Mouse (Mus musculus) kidney, adult 2 months (tissue): Measurements from ENCODE around the gene Ssh1. TPM values are rescaled to one million over a fixed set of nuclear protein-coding genes. Genes with fewer than 3 reads are reported as not detected.

Experiments used
- DNase-seq: peaks from one replicate; pipeline ENCODE4 v3.0.0; 2021
- H3K27ac ChIP-seq: fragments of 200-500 bp; 2 replicates; pipeline ENCODE4 v1.5.1; 2012; ENCODE audit warnings: low read depth, low read length, control low read depth, inconsistent platforms; ENCODE audit not compliant: insufficient read depth
- H3K27me3 ChIP-seq: fragments of 200-500 bp; replicated peaks from 2 replicates; pipeline ENCODE4 v1.6.1; 2012; ENCODE audit warnings: mild to moderate bottlenecking, moderate library complexity, low read length, inconsistent platforms; ENCODE audit not compliant: control insufficient read depth, insufficient read depth
- H3K36me3 ChIP-seq: fragments of 200-500 bp; 2 replicates; pipeline ENCODE4 v1.6.1; 2012; ENCODE audit warnings: mild to moderate bottlenecking, moderate library complexity, low read length, inconsistent platforms; ENCODE audit not compliant: control insufficient read depth, insufficient read depth
- H3K4me1 ChIP-seq: fragments of 200-500 bp; 2 replicates; pipeline ENCODE4 v1.6.1; 2011; ENCODE audit warnings: low read length; ENCODE audit not compliant: control insufficient read depth, insufficient read depth
- H3K4me3 ChIP-seq: fragments of 200-500 bp; 2 replicates; pipeline ENCODE4 v1.5.1; 2011; ENCODE audit warnings: mild to moderate bottlenecking, low read depth, low read length, control low read depth; ENCODE audit not compliant: insufficient read depth
- CTCF ChIP-seq: fragments of 200-500 bp; conservative IDR thresholded peaks from 2 replicates; pipeline ENCODE4 v1.5.1; 2011; ENCODE audit warnings: low read depth, mild to moderate bottlenecking, control low read depth, low read length, moderate library complexity, mixed read lengths; ENCODE audit not compliant: insufficient read depth, insufficient read length
- POLR2A ChIP-seq: fragments of 200-500 bp; IDR thresholded peaks from one replicate; pipeline ENCODE4 v1.6.1; 2011; ENCODE audit warnings: low read depth, low read length, control low read depth
- WGBS: fragments of 180-500 bp; shearing (Covaris S2); methylation state at CpG from one replicate; pipeline ENCODE4 v1.1.7; 2018; 5-methylcytosine and 5-hydroxymethylcytosine counted together
- polyA plus RNA-seq: library from polyadenylated mRNA; depleted of rRNA; stranded (reverse); fragments of >200 nt; gene quantifications from 2 replicates; pipeline ENCODE4 v1.2.3, GENCODE M21; 2012

Gene Ssh1
- polyA plus RNA-seq, 1 experiment, result 11.3 TPM

DNA sequence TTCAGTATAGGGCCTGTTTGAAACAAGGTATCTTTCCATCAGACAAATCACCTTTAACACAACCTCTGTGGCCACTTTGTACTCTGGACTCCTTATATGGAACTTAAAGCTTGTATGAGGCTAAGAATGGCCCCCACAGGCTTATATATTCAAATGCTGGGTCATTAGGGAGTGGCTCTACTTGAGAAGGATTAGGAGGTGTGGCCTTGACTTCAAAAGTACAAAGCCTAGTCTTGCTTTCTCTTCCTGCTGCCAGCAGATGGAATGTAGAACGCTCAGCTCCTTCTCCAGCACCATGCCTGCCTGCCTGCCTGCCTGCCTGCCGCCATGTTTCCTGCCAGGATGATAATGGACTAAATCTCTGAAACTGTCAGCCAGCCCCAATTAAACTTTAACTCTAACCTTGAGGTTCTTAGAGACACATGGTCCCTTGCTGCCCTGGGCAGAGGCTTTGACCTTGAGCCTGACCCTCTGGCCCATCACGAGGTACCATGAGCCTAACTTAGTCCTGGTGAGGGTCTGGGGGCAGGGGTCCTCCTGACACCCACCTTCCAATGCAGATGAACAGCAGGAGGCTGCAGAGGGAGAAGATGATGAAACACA lies 38.6 kb upstream of the Ssh1 start:
- no peak overlapping the region for H3K4me3 ChIP-seq
- peaks cover 26% of the 10 kb centered on the region for H3K4me1 ChIP-seq
- peak; percentile 63 for DNase-seq
- H3K27me3 ChIP-seq, result no peaks in the 10 kb centered on the region
- no peaks in the 10 kb centered on the region for H3K36me3 ChIP-seq
- TF ChIP-seq POLR2A, result no peak
- TF ChIP-seq CTCF, result no peak
- WGBS, result 54% methylated on average over 3 of the region's 3 CpGs
- H3K27ac ChIP-seq, result no peak overlapping the region

DNA sequence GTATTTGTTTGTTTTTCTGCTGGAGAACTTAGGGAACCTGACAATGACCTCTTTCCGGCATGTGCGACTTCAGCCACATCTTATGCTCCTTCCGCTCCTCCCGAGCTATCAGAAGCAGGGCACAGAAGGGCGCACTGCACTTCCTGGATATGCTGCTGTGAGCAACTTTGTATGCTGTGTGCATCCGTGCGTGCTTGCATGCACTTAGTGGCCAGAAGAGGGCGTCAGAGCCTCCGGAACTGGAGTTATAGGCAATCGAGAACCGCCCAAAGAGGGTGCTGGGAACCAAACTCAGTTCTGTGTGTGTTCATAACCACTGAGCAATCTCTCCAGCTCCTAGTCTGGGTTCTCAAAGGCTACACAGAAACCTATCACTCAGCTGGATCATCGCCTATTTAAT lies 37.0 kb upstream of the Ssh1 start:
- TF ChIP-seq CTCF, result 0 out of 2 replicates have a peak, but pooled peaks have one; percentile 9
- no peak for TF ChIP-seq POLR2A
- Histone ChIP-seq H3K4me3 (no peak overlapping the region), H3K36me3 (no peaks in the 10 kb centered on the region), H3K4me1 (peaks cover 25% of the 10 kb centered on the region), H3K27ac (no peak overlapping the region), H3K27me3 (no peaks in the 10 kb centered on the region)
- no peak for DNase-seq
- 84% methylated on average over 12 of the region's 12 CpGs for WGBS

DNA sequence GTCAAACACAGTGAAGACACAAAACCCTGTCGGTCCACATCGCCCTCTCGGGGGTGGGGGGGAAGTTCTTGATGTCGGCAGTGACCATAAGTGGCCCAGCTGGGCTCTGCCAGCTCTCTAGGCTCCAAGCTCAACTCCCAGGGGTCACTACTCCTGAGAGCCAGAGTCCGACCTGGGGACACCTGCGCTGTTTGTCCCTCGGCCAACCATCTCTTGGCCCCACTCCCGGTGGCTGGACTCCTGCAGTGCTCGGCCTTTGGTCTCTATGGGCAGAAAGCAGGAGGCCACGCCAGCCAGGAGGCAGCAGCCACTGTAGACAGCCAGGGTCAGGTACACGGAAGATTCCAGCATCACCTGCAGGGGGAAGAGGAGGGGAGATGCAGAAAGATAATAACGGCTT lies 34.4 kb upstream of the Ssh1 start:
- Histone ChIP-seq H3K27ac (no peak overlapping the region), H3K4me1 (peaks cover 11% of the 10 kb centered on the region; the same call in 1 of the 2 replicates), H3K36me3 (no peaks in the 10 kb centered on the region), H3K27me3 (no peaks in the 10 kb centered on the region), H3K4me3 (no peak overlapping the region)
- TF ChIP-seq POLR2A, result peak; percentile 6
- peak; percentile 37 for TF ChIP-seq CTCF
- 56% methylated on average over 12 of the region's 12 CpGs for WGBS
- peak; percentile 96 for DNase-seq

DNA sequence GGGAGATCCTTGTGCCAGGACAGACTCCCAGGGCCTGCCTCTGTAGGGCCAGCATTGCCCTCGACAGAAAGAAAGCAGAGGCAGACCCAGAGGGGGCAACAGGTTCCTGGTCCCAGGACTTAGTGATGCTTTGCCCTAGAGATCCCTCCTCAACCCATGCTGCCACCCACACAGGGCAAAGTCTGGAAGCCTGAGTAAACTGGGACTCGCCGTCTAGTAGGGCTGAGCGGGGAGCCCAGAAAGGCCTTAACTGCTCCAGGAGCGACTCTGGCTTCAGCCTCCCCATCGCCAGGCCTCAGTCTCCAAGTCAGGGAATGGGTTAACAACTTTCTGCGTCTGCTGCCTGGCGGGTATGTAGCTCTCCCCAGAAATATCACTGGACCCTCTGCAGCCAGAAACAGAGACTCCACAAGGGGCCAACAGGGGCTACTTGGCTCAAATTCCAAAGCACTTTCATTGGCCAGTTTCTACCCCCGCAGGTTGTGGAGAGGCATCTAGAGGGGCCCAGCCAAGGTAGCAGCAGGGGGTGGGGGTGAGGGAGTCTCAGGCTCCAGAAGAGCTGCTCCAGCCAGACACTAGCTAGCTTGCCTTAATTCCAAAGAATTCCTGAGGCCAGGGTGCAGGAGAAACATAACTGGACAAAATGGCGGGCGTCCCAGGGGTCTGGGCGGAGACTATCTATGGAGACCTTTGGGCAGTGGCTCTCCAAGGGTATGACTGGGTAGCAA lies 33.7 kb upstream of the Ssh1 start:
- Histone ChIP-seq H3K4me3 (no peak overlapping the region), H3K27me3 (no peaks in the 10 kb centered on the region), H3K27ac (no peak overlapping the region), H3K36me3 (no peaks in the 10 kb centered on the region), H3K4me1 (peaks cover 11% of the 10 kb centered on the region; the same call in 1 of the 2 replicates)
- peak; percentile 55 for DNase-seq
- TF ChIP-seq POLR2A, result peak; percentile 2
- TF ChIP-seq CTCF, result no peak
- 65% methylated on average over 12 of the region's 12 CpGs for WGBS

DNA sequence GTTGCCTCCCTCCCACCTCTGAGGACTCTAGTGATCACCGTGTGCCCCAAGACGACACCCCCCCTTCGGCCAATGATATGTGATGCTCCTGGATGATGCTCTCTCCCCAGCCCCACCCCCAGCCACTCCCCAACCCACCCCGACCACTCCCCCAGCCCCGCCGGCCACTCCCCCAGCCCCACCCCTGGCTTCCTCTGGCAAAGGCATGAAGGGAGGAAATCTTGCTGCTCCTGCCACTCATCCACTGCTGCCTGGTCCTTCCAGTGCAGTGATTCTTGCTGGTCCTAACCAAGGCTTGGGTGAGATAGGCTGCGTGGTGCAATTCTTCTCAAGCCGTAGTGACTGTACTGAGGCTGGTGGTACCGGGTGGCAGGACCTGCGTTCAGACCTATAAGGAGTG lies 31.2 kb upstream of the Ssh1 start:
- WGBS, result 10% methylated on average over 10 of the region's 10 CpGs
- peaks cover 11% of the 10 kb centered on the region; the same call in 1 of the 2 replicates for H3K4me1 ChIP-seq
- no peak overlapping the region for H3K27ac ChIP-seq
- DNase-seq, result no peak
- H3K27me3 ChIP-seq, result no peaks in the 10 kb centered on the region
- no peak overlapping the region for H3K4me3 ChIP-seq
- no peaks in the 10 kb centered on the region for H3K36me3 ChIP-seq
- no peak for TF ChIP-seq POLR2A
- TF ChIP-seq CTCF, result no peak

DNA sequence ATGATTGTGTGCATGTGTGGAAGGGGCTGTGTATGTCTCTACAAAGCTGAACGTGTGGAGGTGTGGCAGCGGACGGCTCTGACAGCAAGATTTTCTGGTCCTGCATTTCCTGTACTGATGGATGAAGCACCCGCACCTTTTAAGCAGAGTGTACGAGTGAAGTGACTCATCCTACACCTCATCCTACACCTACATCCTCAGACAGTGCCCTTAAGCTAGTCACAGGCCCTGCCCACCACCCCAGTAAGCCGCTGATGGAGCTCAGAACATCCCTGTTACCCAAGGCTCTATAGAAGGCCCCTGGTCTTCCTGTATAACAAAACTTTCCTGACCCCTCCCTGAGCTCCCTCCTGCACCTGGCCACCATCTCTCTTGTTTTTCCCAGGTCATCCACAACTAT lies 30.7 kb upstream of the Ssh1 start:
- 63% methylated on average over 6 of the region's 6 CpGs for WGBS
- TF ChIP-seq POLR2A (no peak), CTCF (no peak)
- DNase-seq, result no peak
- Histone ChIP-seq H3K27ac (no peak overlapping the region), H3K4me1 (peaks cover 11% of the 10 kb centered on the region; the same call in 1 of the 2 replicates), H3K4me3 (no peak overlapping the region), H3K36me3 (no peaks in the 10 kb centered on the region), H3K27me3 (no peaks in the 10 kb centered on the region)

DNA sequence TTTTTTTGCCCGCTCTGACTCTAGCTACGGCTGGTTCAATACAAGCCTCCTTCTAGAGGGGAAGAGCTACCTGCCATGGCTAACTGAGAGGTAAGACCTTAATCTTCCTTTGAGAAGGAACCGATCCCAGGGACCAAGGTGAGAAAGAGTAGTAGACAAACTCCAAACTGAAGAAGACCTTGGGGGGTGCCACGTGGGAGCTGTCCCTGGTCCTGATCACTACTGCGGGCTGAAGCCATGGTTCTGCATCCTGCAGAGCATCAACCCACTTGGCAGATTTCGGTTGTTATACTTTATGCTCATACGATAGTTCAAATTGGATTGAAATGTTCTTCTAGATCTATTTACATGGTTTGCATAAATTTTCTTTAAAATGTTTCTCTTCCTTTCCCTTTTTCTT lies 21.4 kb upstream of the Ssh1 start:
- no peaks in the 10 kb centered on the region for H3K4me1 ChIP-seq
- DNase-seq, result no peak
- peaks cover 2% of the 10 kb centered on the region; the same call in 1 of the 2 replicates for H3K36me3 ChIP-seq
- no peak for TF ChIP-seq CTCF
- no peak for TF ChIP-seq POLR2A
- H3K4me3 ChIP-seq, result no peak overlapping the region
- 62% methylated on average over 7 of the region's 7 CpGs for WGBS
- no peaks in the 10 kb centered on the region for H3K27me3 ChIP-seq
- H3K27ac ChIP-seq, result no peak overlapping the region
